Mouse (Mus musculus): Measurements from ENCODE around the gene Lyrm1. TPM values are rescaled to one million over a fixed set of nuclear protein-coding genes. Genes with fewer than 3 reads are reported as not detected.

Gene Lyrm1
- polyA plus RNA-seq, 1 experiment from 2014 or later, result 7.4 TPM

DNA sequence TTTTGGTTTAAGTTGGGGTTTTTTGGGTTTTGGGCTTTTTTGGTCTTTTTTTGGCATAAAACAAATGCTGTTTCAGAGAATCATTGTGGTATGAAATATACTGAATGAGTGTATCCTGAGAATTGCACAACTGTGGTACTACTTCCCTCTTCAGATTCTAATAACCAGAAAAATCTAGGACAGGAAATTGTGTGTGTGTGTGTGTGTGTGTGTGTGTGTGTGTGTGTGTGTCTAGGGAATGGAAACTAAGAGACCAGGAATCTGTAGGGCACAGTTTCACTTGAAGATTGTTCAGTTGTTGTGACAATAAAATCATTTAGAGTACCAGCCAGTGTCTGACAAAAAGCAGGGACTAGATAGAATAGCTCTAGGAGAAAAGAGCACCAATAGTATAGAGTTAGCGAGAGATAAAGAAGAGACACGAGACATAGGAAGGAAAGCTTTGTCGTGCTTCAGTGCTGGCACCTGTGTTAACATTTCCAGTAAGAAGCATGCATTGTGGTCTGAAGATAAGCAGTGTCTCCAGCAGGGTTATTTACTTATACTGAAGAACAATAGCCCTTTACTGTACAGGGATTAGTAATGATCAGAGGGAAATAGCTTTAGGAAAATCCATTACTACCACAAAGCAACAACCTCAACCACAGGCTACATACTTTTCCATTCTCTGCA is 3.9 kb downstream of the Lyrm1 start:
- H3K4me3 ChIP-seq (ENCODE audit: low read length), result no peak overlapping the region
- no peaks in the 10 kb centered on the region for H3K9me3 ChIP-seq (ENCODE audit: low read length)
- no peak overlapping the region for H3K9ac ChIP-seq (replicated peaks; ENCODE audit: low read length)
- H3K4me1 ChIP-seq (ENCODE audit: insufficient read depth, low read length), result peaks cover 8% of the 10 kb centered on the region
- ATAC-seq (ENCODE audit: low FRiP score, low TSS enrichment), result no peak
- no peaks in the 10 kb centered on the region for H3K27me3 ChIP-seq (ENCODE audit: insufficient read depth, low read length)
- WGBS, result 62% methylated on average over 3 of the region's 3 CpGs
- H3K36me3 ChIP-seq (ENCODE audit: insufficient read depth, low read length), result no peaks in the 10 kb centered on the region
- H3K4me2 ChIP-seq (replicated peaks; ENCODE audit: low read depth, low read length), result no peak overlapping the region
- H3K27ac ChIP-seq (ENCODE audit: low read length), result no peak overlapping the region

DNA sequence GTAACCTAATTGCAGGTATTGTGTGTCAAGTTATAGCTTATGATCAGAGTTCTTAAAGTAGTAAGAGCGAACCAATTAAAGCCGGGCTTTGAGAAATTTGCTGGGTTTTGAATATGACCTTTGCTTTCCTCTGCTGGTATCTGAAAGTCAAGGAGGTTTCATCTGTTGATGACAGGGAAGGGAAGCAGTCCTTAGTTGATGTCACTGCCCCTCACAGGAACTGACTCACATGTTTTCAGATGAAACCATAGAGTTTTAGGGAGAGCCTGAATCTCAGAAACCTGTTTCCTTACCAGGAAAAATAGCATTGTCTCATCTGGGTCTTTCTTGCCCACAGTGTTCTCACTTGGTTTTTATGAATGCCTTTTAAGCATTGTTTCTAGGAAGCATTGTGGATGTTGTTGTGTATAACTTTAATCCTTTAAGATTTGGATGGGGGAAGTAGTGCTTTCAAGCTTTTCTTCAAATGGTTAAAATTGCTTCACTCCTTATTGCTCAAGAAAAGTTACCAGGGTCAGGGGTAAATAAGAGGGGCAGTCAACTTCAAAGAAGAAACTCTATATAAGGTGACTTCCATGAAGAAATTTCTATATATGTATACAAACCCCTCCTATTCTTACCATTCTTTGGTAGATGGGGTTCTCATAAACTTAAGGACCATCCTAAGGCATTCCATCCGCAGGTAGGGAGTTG is 11.0 kb downstream of the Lyrm1 start:
- Histone ChIP-seq H3K27me3 (ENCODE audit: insufficient read depth, low read length) (no peaks in the 10 kb centered on the region), H3K4me1 (ENCODE audit: insufficient read depth, low read length) (no peaks in the 10 kb centered on the region), H3K27ac (ENCODE audit: low read length) (no peak overlapping the region), H3K9ac (replicated peaks; ENCODE audit: low read length) (no peak overlapping the region), H3K4me3 (ENCODE audit: low read length) (no peak overlapping the region), H3K9me3 (ENCODE audit: low read length) (no peaks in the 10 kb centered on the region), H3K36me3 (ENCODE audit: insufficient read depth, low read length) (no peaks in the 10 kb centered on the region), H3K4me2 (replicated peaks; ENCODE audit: low read depth, low read length) (no peak overlapping the region)
- 91% methylated on average over 3 of the region's 3 CpGs for WGBS
- ATAC-seq (ENCODE audit: low FRiP score, low TSS enrichment), result no peak

DNA sequence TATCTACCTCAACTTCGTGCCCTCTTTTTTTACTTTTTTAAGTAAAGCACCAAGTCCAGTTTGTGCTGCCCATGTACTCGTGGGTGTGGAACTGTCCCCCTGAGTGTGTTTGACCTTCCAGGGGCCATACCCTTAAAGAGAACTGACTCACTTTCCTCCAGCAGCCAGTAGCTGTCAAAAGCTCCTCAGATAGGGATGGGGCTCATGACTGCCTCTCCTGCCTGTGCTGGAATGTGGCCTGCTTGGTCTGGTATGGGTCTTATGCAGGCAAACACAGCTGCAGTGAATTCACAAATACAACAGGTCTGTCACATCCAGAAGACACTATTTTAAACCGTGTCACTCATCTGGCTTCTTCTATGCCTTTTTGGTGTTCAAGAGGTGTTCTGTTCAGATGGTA is 16.1 kb downstream of the Lyrm1 start:
- Histone ChIP-seq H3K36me3 (ENCODE audit: insufficient read depth, low read length) (no peaks in the 10 kb centered on the region), H3K4me3 (ENCODE audit: low read length) (no peak overlapping the region), H3K4me2 (replicated peaks; ENCODE audit: low read depth, low read length) (no peak overlapping the region), H3K27me3 (ENCODE audit: insufficient read depth, low read length) (no peaks in the 10 kb centered on the region), H3K4me1 (ENCODE audit: insufficient read depth, low read length) (no peaks in the 10 kb centered on the region), H3K9ac (replicated peaks; ENCODE audit: low read length) (no peak overlapping the region), H3K27ac (ENCODE audit: low read length) (no peak overlapping the region), H3K9me3 (ENCODE audit: low read length) (no peaks in the 10 kb centered on the region)
- ATAC-seq (ENCODE audit: low FRiP score, low TSS enrichment), result no peak
- 78% methylated on average over 3 of the region's 3 CpGs for WGBS

GRCm38 (mm10) chr7:119920457-119920856 is 24.8 kb downstream of the Lyrm1 start:
- no peak overlapping the region for H3K4me3 ChIP-seq (ENCODE audit: low read length)
- H3K9me3 ChIP-seq (ENCODE audit: low read length), result no peaks in the 10 kb centered on the region
- no peak overlapping the region for H3K4me2 ChIP-seq (replicated peaks; ENCODE audit: low read depth, low read length)
- H3K27me3 ChIP-seq (ENCODE audit: insufficient read depth, low read length), result no peaks in the 10 kb centered on the region
- H3K9ac ChIP-seq (replicated peaks; ENCODE audit: low read length), result no peak overlapping the region
- H3K27ac ChIP-seq (ENCODE audit: low read length), result no peak overlapping the region
- ATAC-seq (ENCODE audit: low FRiP score, low TSS enrichment), result no peak
- H3K4me1 ChIP-seq (ENCODE audit: insufficient read depth, low read length), result no peaks in the 10 kb centered on the region
- 38% methylated on average over 2 of the region's 2 CpGs for WGBS
- H3K36me3 ChIP-seq (ENCODE audit: insufficient read depth, low read length), result no peaks in the 10 kb centered on the region

DNA sequence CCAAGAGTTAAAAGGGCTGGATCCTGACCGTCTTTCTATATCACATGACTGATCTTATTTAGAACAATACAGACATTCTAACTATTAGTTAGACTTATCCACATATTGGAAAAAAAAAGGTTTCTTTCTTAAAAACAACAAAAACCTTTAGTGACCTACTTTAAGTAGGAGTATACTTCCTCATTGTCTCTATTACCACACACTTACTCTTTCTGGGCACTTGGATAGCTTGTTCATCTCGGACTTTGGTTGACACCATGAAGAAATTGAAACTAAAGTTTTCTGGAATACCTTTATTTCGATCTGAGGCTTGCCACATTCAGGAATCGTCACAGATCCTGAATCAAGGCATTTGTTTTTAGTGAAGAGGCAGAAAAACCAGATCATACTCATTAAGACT is 25.4 kb downstream of the Lyrm1 start:
- Histone ChIP-seq H3K27me3 (ENCODE audit: insufficient read depth, low read length) (no peaks in the 10 kb centered on the region), H3K4me1 (ENCODE audit: insufficient read depth, low read length) (no peaks in the 10 kb centered on the region), H3K27ac (ENCODE audit: low read length) (no peak overlapping the region), H3K9me3 (ENCODE audit: low read length) (no peaks in the 10 kb centered on the region), H3K4me3 (ENCODE audit: low read length) (no peak overlapping the region), H3K36me3 (ENCODE audit: insufficient read depth, low read length) (no peaks in the 10 kb centered on the region), H3K9ac (replicated peaks; ENCODE audit: low read length) (no peak overlapping the region), H3K4me2 (replicated peaks; ENCODE audit: low read depth, low read length) (no peak overlapping the region)
- 71% methylated on average over 4 of the region's 4 CpGs for WGBS
- no peak for ATAC-seq (ENCODE audit: low FRiP score, low TSS enrichment)

- H3K4me3 ChIP-seq (ENCODE audit: low read length), result no peak overlapping the region
- no peak overlapping the region for H3K27ac ChIP-seq (ENCODE audit: low read length)
- H3K36me3 ChIP-seq (ENCODE audit: insufficient read depth, low read length), result no peaks in the 10 kb centered on the region
- H3K9ac ChIP-seq (replicated peaks; ENCODE audit: low read length), result no peak overlapping the region
- no peak for ATAC-seq (ENCODE audit: low FRiP score, low TSS enrichment)
- no peaks in the 10 kb centered on the region for H3K9me3 ChIP-seq (ENCODE audit: low read length)
- no peak overlapping the region for H3K4me2 ChIP-seq (replicated peaks; ENCODE audit: low read depth, low read length)
- no peaks in the 10 kb centered on the region for H3K27me3 ChIP-seq (ENCODE audit: insufficient read depth, low read length)
- no peaks in the 10 kb centered on the region for H3K4me1 ChIP-seq (ENCODE audit: insufficient read depth, low read length)
- 76% methylated on average over 2 of the region's 2 CpGs for WGBS
Measured at GRCm38 (mm10) chr7:119928783-119929440, 33.3 kb downstream of the Lyrm1 start.

- H3K27me3 ChIP-seq (ENCODE audit: insufficient read depth, low read length), result no peaks in the 10 kb centered on the region
- no peak for ATAC-seq (ENCODE audit: low FRiP score, low TSS enrichment)
- no peaks in the 10 kb centered on the region for H3K9me3 ChIP-seq (ENCODE audit: low read length)
- H3K4me1 ChIP-seq (ENCODE audit: insufficient read depth, low read length), result no peaks in the 10 kb centered on the region
- H3K27ac ChIP-seq (ENCODE audit: low read length), result no peak overlapping the region
- no peak overlapping the region for H3K4me3 ChIP-seq (ENCODE audit: low read length)
- no peaks in the 10 kb centered on the region for H3K36me3 ChIP-seq (ENCODE audit: insufficient read depth, low read length)
- H3K4me2 ChIP-seq (replicated peaks; ENCODE audit: low read depth, low read length), result no peak overlapping the region
- no peak overlapping the region for H3K9ac ChIP-seq (replicated peaks; ENCODE audit: low read length)
Measured at GRCm38 (mm10) chr7:119936321-119936720, 40.7 kb downstream of the Lyrm1 start.

DNA sequence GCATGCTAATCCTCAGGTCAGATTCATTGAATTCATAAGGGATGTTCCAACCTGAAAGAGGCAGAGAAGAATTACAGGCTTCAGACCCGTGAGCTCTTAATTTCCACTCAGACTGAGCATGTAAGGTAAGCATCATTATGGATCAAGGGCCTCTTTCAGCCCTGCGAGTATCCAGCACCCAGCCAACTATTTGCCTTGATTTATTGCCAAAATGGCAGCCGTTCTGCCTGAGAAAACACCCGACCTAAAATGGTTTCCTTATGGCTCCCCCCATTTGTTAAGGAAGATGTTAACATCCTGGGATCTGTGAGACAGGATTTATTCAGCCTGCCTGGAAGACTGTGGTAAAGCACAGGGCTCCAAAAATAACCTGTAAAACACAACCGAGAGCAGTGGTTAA is 41.4 kb downstream of the Lyrm1 start:
- WGBS, result 41% methylated on average over 5 of the region's 5 CpGs
- Histone ChIP-seq H3K4me2 (replicated peaks; ENCODE audit: low read depth, low read length) (no peak overlapping the region), H3K4me3 (ENCODE audit: low read length) (no peak overlapping the region), H3K27me3 (ENCODE audit: insufficient read depth, low read length) (no peaks in the 10 kb centered on the region), H3K9ac (replicated peaks; ENCODE audit: low read length) (no peak overlapping the region), H3K27ac (ENCODE audit: low read length) (no peak overlapping the region), H3K36me3 (ENCODE audit: insufficient read depth, low read length) (no peaks in the 10 kb centered on the region), H3K4me1 (ENCODE audit: insufficient read depth, low read length) (no peaks in the 10 kb centered on the region), H3K9me3 (ENCODE audit: low read length) (no peaks in the 10 kb centered on the region)
- no peak for ATAC-seq (ENCODE audit: low FRiP score, low TSS enrichment)

GRCm38 (mm10) chr7:119941569-119941968 is 45.9 kb downstream of the Lyrm1 start:
- Histone ChIP-seq H3K4me3 (ENCODE audit: low read length) (no peak overlapping the region), H3K4me2 (replicated peaks; ENCODE audit: low read depth, low read length) (no peak overlapping the region), H3K4me1 (ENCODE audit: insufficient read depth, low read length) (no peaks in the 10 kb centered on the region), H3K9me3 (ENCODE audit: low read length) (no peaks in the 10 kb centered on the region), H3K36me3 (ENCODE audit: insufficient read depth, low read length) (no peaks in the 10 kb centered on the region), H3K27me3 (ENCODE audit: insufficient read depth, low read length) (no peaks in the 10 kb centered on the region), H3K9ac (replicated peaks; ENCODE audit: low read length) (no peak overlapping the region), H3K27ac (ENCODE audit: low read length) (no peak overlapping the region)
- WGBS, result 47% methylated on average over 2 of the region's 2 CpGs
- ATAC-seq (ENCODE audit: low FRiP score, low TSS enrichment), result no peak

DNA sequence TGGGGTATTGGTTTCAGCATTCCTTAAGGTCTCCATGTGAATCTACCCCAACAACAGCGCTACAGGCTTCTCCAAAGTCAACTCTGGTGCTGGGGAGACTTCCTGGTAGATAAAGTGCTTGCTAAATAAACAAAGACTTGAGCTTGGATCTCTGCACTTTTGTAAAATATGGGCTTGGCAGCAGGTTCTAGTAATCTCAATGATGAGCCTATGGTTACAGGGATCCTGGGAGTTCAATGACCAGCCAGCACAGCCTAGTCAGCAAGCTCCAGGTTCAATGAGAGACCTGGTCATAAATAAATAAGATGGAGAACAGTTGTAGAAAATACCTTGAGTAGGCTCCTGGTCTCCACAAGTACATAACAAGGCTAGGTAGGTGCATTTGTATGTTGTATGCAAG is 58.4 kb downstream of the Lyrm1 start:
- Histone ChIP-seq H3K36me3 (ENCODE audit: insufficient read depth, low read length) (no peaks in the 10 kb centered on the region), H3K4me1 (ENCODE audit: insufficient read depth, low read length) (no peaks in the 10 kb centered on the region), H3K9ac (replicated peaks; ENCODE audit: low read length) (no peak overlapping the region), H3K4me3 (ENCODE audit: low read length) (no peak overlapping the region), H3K27me3 (ENCODE audit: insufficient read depth, low read length) (no peaks in the 10 kb centered on the region), H3K9me3 (ENCODE audit: low read length) (no peaks in the 10 kb centered on the region), H3K27ac (ENCODE audit: low read length) (no peak overlapping the region), H3K4me2 (replicated peaks; ENCODE audit: low read depth, low read length) (no peak overlapping the region)
- no peak for ATAC-seq (ENCODE audit: low FRiP score, low TSS enrichment)
- 72% methylated on average over 1 of the region's 1 CpGs for WGBS

Data from kidney, embryonic 16.5 days (tissue).